Mouse (Mus musculus) embryonic facial prominence, embryonic 15.5 days (tissue): ENCODE data around the gene Adgrg1. TPM values are rescaled to one million over a fixed set of nuclear protein-coding genes. Genes with fewer than 3 reads are reported as not detected.

Source experiments
- ATAC-seq: fragments of 200-750 bp; cut with Nextera tagmentation; 2 replicates; pipeline ENCODE4 v1.8.0; 2017; ENCODE audit warnings: low read depth, moderate TSS enrichment; ENCODE audit not compliant: insufficient number of reproducible peaks, low FRiP score, low TSS enrichment
- H3K27ac ChIP-seq: fragments of 300-500 bp; sonication (generic); replicated peaks from 2 replicates; pipeline ENCODE4 v1.5.1; 2015; ENCODE audit warnings: mild to moderate bottlenecking, inconsistent platforms
- H3K27me3 ChIP-seq: fragments of 300-500 bp; sonication (generic); 2 replicates; pipeline ENCODE4 v1.6.1; 2015; ENCODE audit warnings: inconsistent platforms
- H3K36me3 ChIP-seq: fragments of 300-500 bp; sonication (generic); 2 replicates; pipeline ENCODE4 v1.6.1; 2015; ENCODE audit warnings: mild to moderate bottlenecking, inconsistent platforms
- H3K4me1 ChIP-seq: fragments of 300-500 bp; sonication (generic); 2 replicates; pipeline ENCODE4 v1.6.1; 2015; ENCODE audit warnings: inconsistent platforms
- H3K4me2 ChIP-seq: fragments of 300-500 bp; sonication (generic); replicated peaks from 2 replicates; pipeline ENCODE4 v1.6.1; 2015; ENCODE audit warnings: mild to moderate bottlenecking, inconsistent platforms
- H3K4me3 ChIP-seq: fragments of 300-500 bp; sonication (generic); replicated peaks from 2 replicates; pipeline ENCODE4 v1.5.1; 2015; ENCODE audit warnings: mild to moderate bottlenecking, inconsistent platforms
- H3K9ac ChIP-seq: fragments of 300-500 bp; sonication (generic); 2 replicates; pipeline ENCODE4 v1.6.1; 2015; ENCODE audit warnings: inconsistent platforms
- H3K9me3 ChIP-seq: fragments of 300-500 bp; sonication (generic); replicated peaks from 2 replicates; pipeline ENCODE4 v1.6.1; 2016; ENCODE audit warnings: inconsistent platforms
- WGBS: fragments of 180-500 bp; shearing (Covaris S2); methylation state at CpG from one replicate; pipeline ENCODE4 v1.1.7; 2015; 5-methylcytosine and 5-hydroxymethylcytosine counted together
- polyA plus RNA-seq: library from polyadenylated mRNA; unstranded; fragments of >200 nt; fragmentation: Nextera tagmentation; extraction: Ambion mirVana; gene quantifications from 2 replicates; pipeline ENCODE4 v1.2.1, GENCODE M21; 2015

The Adgrg1 gene
- polyA plus RNA-seq, 1 experiment from 2014 or later: 31.9 TPM

DNA sequence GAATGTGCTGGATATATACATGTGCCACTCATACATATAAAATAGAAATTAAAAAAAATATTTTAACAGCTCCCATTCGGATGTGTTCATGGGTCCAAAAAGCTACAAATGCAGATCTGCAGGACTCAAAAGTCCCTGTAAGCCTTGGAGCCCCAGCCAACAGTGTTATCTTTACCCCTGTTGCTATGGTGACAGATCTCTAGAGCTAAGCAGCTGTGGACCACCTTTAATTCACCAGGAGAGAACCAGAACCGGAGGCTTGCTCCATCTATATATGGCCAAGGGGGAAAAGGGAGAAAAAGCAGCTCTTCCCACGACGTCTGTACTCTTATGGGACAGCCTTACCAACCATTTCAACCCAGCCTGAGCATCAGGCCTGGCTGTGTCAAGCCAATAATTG, 70.3 kb downstream of the Adgrg1 start:
- WGBS: 63% methylated on average over 4 of the region's 4 CpGs
- no peaks in the 10 kb centered on the region for H3K36me3 ChIP-seq
- no peak overlapping the region for H3K27ac ChIP-seq
- no peak for ATAC-seq
- H3K4me3 ChIP-seq: no peak overlapping the region
- no peak overlapping the region for H3K9ac ChIP-seq
- no peak overlapping the region for H3K4me2 ChIP-seq
- H3K27me3 ChIP-seq: no peaks in the 10 kb centered on the region
- H3K9me3 ChIP-seq: no peaks in the 10 kb centered on the region
- no peaks in the 10 kb centered on the region for H3K4me1 ChIP-seq

DNA sequence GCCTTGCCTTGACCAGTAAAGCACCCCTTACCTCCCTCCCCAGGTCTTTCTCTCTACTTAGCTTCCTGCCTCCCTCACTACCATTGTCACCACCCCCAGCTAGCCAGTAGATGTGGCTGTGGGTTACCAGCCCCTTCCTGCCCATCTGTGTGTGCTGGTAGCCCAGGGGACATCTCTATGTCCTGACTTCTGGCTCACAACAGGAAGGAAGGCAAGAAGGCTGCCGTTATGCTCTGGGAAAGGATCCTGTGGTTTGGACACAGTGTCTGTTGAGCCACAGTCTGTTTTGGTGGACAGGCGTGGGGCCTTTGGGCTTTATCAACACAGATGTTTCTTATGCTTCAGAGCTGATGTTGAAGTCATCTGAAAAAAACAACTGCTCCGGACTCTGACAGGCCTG, 72.4 kb downstream of the Adgrg1 start:
- no peak overlapping the region for H3K27ac ChIP-seq
- H3K4me3 ChIP-seq: no peak overlapping the region
- no peak overlapping the region for H3K4me2 ChIP-seq
- 48% methylated on average over 3 of the region's 3 CpGs for WGBS
- no peak overlapping the region for H3K9ac ChIP-seq
- no peaks in the 10 kb centered on the region for H3K9me3 ChIP-seq
- no peaks in the 10 kb centered on the region for H3K4me1 ChIP-seq
- H3K27me3 ChIP-seq: no peaks in the 10 kb centered on the region
- H3K36me3 ChIP-seq: no peaks in the 10 kb centered on the region
- ATAC-seq: no peak

DNA sequence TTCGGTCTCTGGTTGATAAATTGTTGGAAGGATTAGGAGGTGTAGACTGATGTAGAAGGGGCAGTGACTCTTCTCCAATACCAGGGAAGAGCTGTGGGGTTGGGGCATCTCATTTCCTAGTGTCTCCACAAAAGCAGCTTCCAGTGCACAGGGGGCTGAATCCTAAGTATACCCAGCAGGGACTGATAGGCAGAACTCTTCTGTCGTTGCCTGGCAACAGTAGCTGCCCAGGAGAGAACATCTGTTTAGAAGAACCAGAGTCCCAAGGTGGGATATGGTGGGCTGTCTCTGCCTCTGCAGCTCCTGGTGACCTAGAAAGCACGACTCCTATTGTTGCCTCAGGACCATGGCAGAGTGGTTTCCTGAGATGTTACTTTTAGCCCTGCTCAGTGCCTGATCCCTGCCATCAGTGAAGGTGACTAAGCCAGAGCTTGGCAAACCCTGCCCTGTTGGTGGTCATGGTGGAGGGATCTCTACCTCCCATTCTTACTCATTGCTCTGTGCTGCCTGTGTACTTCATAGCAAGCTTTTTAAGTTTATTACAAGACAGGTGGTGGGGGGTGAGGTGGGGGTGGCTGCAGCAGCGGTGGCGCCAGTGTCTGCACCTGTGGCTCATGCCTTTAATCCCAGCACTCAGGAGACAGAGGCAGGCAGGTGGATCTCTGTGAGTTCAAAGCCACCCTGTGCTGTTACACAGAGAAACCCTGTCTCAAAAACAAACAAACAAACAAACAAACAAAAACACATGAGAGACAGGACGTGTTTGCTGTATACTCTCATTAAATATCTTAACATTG, 73.5 kb downstream of the Adgrg1 start:
- Histone ChIP-seq H3K36me3 (no peaks in the 10 kb centered on the region), H3K4me2 (no peak overlapping the region), H3K9ac (no peak overlapping the region), H3K27ac (no peak overlapping the region), H3K4me1 (no peaks in the 10 kb centered on the region), H3K4me3 (no peak overlapping the region), H3K9me3 (no peaks in the 10 kb centered on the region), H3K27me3 (no peaks in the 10 kb centered on the region)
- 66% methylated on average over 6 of the region's 6 CpGs for WGBS
- ATAC-seq: no peak

DNA sequence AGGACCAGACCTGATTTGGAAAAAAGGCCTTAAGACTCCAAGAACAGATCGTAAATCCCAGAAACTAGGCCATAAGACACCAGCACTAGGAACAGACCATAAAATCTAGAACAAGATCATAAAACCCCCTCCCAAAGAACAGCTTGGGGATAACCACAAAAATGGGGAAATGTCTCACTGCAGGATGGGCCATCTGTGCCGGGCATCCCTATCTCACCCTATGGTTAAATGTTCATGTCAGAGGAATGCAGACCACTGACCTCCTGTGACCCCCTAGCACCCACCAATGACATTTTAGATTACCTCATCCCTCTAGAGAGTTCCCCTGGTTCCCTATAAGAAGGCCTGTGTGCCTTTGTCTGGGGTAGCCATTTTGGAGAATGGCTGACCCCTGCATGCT, 75.1 kb downstream of the Adgrg1 start:
- ATAC-seq: no peak
- WGBS: 49% methylated on average over 2 of the region's 2 CpGs
- H3K9ac ChIP-seq: no peak overlapping the region
- no peak overlapping the region for H3K4me2 ChIP-seq
- H3K4me1 ChIP-seq: no peaks in the 10 kb centered on the region
- H3K36me3 ChIP-seq: no peaks in the 10 kb centered on the region
- no peak overlapping the region for H3K27ac ChIP-seq
- H3K9me3 ChIP-seq: no peaks in the 10 kb centered on the region
- no peak overlapping the region for H3K4me3 ChIP-seq
- no peaks in the 10 kb centered on the region for H3K27me3 ChIP-seq

DNA sequence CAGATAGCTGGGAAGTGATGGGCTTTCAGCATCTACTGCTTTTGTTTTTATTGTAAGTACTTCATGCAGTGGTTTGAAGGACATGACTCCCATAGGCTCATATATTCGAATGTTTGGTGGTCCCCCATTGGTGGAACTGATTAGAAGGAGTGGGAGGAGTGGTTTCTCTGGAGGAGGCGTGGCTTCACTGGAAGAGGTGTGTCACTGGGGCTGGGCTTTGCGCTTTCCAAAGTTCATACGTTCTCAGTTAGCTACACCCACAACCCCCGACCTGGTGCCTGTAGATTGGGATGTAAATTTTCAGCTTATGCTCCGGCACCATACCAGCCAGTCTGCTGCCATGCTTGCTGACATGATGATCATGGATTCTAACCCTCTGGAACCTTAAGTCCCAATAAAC, 79.9 kb downstream of the Adgrg1 start:
- no peak overlapping the region for H3K9ac ChIP-seq
- H3K4me3 ChIP-seq: no peak overlapping the region
- no peaks in the 10 kb centered on the region for H3K27me3 ChIP-seq
- no peaks in the 10 kb centered on the region for H3K36me3 ChIP-seq
- H3K27ac ChIP-seq: no peak overlapping the region
- WGBS: 58% methylated on average over 6 of the region's 6 CpGs
- no peak for ATAC-seq
- H3K4me1 ChIP-seq: no peaks in the 10 kb centered on the region
- H3K4me2 ChIP-seq: no peak overlapping the region
- H3K9me3 ChIP-seq: no peaks in the 10 kb centered on the region

DNA sequence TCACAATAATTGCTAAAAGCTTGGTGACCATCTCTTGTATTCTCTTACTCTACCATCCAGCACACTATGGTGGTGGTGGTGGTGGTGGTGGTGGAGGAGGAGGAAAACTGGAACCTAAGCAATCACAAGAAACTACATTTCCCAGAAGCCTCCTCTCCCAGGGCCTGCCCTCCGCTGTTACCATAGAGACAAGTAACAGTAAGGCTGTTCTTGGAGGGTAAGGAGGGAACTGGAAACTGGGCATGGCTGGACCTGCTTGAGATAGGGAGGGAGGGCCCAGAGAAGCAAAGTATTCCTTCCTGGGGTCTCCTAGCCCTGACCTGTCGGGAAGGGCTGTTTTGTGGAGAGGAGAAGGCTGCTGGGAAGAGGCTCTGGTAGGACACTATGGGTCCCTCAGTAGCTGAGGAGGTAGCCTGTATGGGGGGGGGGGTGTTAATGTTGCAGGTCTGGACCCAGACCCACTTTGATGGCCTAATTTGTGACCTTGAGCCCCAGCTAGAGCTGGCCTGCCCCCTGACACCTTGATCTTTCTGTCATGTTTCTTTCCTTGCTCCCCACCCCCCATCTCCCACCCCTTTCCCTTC, 80.5 kb downstream of the Adgrg1 start, which contains the start of gene Drc7:
Drc7 (plus strand) TSS at position 177 of the 584 bp plus-strand sequence.
- Histone ChIP-seq H3K27ac (no peak within 1 kb of the TSS), H3K4me2 (no peak within 1 kb of the TSS), H3K36me3 (no peaks in the 10 kb centered on the region), H3K4me1 (no peaks in the 10 kb centered on the region), H3K9me3 (no peaks in the 10 kb centered on the region), H3K27me3 (no peaks in the 10 kb centered on the region), H3K4me3 (no peak within 1 kb of the TSS), H3K9ac (no peak within 1 kb of the TSS)
- 18% methylated on average over 2 of the region's 2 CpGs for WGBS
- ATAC-seq: no peak

DNA sequence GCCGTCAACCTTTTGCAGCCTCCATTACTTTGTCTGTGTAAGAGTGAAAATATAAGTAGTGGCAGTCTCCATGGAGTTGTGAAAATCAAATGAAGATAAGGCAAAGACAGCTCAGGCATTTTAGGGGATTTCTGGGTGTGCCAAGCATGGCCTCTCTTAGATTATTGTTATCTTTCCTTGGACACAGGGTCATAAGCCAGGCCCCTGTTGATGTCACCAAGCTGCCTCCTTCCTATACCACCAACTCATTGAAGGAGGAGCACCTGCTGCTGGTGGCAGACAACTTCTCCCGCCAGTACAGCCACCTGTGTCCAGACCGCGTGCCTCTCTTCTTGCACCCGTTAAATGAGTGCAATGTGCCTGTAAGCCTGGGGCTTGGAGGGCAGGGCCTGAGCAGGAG, 81.9 kb downstream of the Adgrg1 start:
- Histone ChIP-seq H3K4me1 (no peaks in the 10 kb centered on the region), H3K4me2 (no peak overlapping the region), H3K9me3 (no peaks in the 10 kb centered on the region), H3K27me3 (no peaks in the 10 kb centered on the region), H3K9ac (no peak overlapping the region), H3K36me3 (no peaks in the 10 kb centered on the region), H3K4me3 (no peak overlapping the region), H3K27ac (no peak overlapping the region)
- 77% methylated on average over 5 of the region's 5 CpGs for WGBS
- ATAC-seq: no peak

DNA sequence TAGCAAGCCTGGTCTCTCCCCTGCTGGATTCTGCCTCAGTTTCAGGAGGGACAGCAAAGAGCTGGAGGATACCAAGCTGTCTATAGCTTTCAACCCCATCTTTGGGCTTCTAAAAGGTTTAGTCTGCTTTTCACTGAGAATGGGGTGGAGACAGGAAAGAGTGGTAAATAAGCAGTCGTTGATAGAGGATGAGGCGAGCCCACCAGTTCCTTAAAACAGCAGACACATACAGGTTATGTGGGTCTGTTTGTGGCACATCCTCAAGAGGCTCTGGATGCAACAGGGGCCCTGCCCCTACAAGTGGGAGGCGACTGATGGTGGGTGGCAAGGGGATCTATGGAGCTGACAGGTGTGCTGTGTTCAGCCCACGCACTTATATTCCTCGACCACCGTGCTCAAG, 84.1 kb downstream of the Adgrg1 start:
- Histone ChIP-seq H3K9ac (no peak overlapping the region), H3K27me3 (no peaks in the 10 kb centered on the region), H3K4me1 (no peaks in the 10 kb centered on the region), H3K36me3 (no peaks in the 10 kb centered on the region), H3K4me2 (no peak overlapping the region), H3K4me3 (no peak overlapping the region), H3K9me3 (no peaks in the 10 kb centered on the region), H3K27ac (no peak overlapping the region)
- no peak for ATAC-seq
- 64% methylated on average over 6 of the region's 6 CpGs for WGBS

DNA sequence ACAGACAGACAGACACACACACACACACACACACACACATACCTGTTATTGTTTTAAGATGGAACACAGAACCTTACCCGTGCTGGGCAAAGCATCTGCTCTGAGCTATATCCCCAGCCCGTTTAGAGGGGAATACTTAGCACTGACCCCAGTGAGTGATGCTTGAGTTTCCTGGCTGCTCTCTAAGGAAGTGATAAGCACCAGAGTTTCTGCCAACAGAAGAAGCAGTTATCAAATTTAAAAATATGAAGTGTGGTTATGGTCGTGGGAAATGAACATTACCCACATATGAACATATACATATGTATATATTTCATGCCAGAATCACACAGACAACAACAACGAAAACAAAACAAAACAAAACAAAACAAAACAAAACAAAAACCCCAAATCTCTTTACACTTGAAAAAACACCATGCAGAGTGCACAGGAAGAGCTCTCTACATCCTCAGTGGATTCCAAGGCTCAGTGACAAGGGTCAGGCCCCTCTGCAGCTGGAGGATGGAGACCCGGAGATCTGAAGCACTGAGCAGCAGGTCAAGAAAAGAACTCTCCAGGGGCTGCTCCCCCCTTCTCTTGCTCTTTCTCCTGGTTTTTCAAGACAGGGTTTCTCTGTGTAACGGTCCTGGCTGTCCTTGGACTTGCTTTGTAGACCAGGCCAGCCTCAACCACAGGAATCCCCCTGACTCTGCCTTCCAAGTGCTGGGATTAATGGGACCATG, 85.4 kb downstream of the Adgrg1 start:
- no peaks in the 10 kb centered on the region for H3K36me3 ChIP-seq
- no peak for ATAC-seq
- H3K9ac ChIP-seq: no peak overlapping the region
- H3K27ac ChIP-seq: no peak overlapping the region
- 57% methylated on average over 6 of the region's 6 CpGs for WGBS
- no peak overlapping the region for H3K4me3 ChIP-seq
- H3K9me3 ChIP-seq: no peaks in the 10 kb centered on the region
- H3K27me3 ChIP-seq: no peaks in the 10 kb centered on the region
- no peaks in the 10 kb centered on the region for H3K4me1 ChIP-seq
- no peak overlapping the region for H3K4me2 ChIP-seq
